Mouse (Mus musculus) cerebellum, adult (tissue): ENCODE measurements around the gene BC017158.
"Not testable (repeated sequence)": the region's sequence is repeated elsewhere in the genome, so short reads cannot be mapped to it uniquely, and the experiment has no call there.

Experiments used
- ATAC-seq: cut with Nextera tagmentation; 2 replicates; pipeline ENCODE4 v1.9.2; 2017; ENCODE audit warnings: mild to moderate bottlenecking, moderate library complexity, mixed read lengths; ENCODE audit not compliant: insufficient number of reproducible peaks, low FRiP score, low TSS enrichment

BC017158 gene

DNA sequence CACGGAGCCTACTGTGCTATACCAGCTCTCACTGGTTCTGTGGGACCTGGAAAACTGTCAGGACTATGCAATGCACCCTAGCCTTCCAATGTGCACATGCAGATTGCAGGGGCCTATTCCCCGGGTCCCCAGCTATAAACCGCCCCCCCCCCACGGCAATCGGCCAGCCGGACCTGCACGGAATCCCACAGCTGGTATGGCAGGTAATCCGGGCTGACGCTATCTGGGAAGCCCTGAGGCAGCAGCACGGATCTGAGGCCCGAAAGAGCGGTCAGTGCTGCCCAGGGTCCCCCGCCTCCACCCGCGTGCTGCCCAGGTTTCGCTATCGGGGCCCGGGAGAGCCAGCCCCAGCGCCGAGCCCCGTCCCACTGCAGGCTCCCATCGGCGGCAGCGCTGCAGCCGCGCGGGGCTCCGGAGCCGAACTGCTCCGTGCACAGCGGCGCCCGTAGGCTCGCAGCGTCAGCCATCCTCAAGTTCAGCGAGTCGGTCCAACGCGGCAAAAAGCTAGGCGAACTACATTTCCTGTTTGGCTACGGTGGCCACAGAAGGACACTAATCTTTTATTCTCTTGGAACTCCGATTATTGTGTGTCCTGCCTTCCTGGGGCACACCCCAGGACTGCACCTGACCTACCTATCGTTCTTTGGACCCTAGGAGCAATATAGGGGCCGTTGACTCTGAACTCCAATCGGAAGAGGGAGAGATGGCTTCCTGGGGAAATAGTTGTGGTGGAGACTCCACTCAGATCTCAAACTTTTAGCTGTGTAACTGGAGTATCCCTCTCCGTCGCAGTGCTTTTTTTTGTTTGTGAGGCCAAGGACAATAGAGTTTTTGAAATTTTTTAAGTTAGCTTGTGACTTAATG is at the start of gene BC017158:
Gene BC017158 (minus strand): TSS at position 554 of the 864 bp plus-strand sequence.
- ATAC-seq = peak; percentile 40; the same call in 1 of the 2 replicates

DNA sequence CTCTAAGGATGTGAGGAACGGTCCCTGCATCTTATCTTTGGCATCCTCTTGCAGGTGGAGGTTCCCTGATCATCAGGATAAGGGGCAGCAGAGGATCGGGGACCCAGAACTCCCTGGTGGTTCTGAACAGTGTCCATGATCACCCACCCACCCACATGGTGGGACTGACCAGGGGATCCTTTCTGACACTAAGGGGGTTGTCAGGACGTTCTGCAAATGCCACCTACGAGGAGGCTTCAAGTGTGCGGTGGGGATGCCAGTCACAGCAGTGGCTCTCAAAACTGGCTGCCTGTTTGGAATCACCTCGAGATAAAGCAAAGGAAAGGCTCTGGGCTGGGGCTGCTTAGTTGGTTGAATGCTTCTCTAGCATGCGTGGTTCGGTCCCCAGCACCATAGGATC is 49.0 kb upstream of the BC017158 start:
- no peak for ATAC-seq

DNA sequence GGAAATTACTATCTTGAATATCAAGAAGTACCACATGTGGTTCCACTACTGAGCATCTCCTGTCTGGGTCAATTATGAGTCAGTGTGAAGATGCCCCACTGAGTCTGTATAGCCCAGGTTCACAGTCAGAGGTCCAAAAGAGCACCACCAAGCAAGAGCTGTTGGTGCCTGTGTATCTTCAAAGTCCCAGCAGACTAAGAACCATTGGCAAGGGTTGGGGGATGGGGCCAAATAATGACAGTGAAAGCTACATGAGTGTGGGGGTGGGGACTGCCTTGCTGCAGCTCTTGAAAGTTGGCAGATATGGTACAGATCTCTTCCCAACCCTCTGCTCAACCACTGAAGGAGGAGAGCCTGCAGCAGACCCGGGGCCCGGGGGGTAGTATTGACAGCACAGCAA is 48.6 kb upstream of the BC017158 start:
- no peak for ATAC-seq

DNA sequence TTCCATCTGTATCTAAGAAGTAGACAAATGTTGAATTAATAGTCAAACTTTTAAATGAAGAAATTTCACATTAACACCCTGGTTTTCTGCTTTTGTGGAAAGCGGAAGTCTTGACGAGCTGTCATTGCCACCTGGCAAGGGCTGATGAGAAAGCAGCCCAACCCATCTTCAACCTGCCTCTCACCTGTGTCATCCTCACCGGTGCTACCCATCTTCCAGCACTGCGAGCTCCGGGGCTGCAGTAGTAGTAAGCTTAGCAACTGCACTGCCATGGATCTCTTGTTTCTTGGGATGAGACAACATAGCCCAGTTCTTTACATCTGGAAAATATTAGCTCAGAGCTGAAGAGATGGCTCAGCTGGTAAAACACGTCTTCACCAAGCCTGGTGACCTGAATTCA is 47.7 kb upstream of the BC017158 start:
- ATAC-seq = no peak

DNA sequence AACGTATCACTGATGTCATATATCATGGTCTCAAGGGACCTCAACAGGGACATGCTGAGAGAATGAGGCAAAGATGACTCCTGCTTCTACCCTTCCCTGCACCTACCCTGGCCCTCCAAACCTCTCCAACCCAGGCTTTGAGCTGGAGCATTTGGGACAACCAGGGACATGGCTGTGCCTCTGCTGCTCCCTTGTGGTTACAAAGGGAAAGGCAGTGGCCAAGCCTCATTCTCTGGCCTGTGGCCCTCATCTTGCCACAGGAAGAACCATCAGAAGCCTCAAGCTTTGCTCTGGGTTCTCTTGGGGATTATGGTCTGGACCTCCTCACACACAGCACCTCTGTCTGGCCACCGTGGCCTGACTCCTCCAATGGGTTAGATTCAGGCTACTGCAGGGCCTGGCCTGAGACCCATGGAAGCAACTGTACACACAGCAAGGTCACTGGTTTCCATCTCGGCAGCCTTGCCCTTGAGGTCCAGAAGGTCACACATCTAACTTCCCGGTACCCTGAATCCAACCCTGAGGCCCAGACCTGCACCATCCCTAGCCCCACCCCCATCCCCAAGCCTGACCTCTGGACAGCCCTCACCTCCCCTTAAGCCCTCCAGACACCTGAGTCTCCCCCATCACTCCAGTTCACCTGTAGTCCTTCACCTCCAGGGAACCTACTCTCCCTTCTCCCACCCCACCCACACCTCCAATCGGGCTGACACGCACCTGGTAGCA is 47.1 kb upstream of the BC017158 start:
- ATAC-seq = no peak

DNA sequence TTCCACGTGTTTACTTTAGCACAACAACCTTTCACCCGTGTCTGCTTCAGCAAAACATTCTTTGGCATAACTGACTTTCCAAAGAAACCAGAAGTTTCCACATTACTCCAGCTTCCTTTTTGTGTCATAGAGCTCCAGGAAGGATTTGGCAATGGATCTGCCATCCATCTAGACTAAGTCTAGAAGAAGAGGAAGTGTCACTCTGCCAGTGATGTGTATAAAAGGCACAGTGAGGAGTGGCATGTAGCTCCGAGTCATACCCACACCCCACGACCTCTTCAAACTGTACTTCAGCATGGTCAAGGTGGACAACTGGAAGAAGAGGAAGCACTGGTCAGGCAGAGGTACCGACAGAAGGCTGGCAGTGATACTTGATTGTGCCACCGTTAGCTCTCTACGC is 46.5 kb upstream of the BC017158 start:
- no peak for ATAC-seq

DNA sequence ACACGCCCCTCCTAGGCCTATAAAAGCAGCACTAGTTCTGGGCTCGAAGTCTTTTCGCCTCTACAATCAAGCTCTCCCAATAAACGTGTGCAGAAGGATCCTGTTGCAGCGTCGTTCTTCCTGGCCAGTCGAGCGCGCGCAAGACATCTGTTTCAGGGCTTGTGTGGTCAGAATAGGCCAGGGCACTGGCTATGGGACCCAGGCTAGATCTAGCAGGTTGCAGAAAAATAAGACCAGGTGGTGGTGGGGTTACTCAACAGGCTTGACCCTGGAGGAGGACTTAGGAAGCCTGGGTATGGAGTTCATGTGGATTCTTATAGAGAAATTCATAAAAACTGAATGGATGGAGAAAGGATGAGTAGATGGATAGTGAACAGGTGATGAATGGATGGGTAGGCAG is 44.7 kb upstream of the BC017158 start:
- ATAC-seq = not testable (repeated sequence)

DNA sequence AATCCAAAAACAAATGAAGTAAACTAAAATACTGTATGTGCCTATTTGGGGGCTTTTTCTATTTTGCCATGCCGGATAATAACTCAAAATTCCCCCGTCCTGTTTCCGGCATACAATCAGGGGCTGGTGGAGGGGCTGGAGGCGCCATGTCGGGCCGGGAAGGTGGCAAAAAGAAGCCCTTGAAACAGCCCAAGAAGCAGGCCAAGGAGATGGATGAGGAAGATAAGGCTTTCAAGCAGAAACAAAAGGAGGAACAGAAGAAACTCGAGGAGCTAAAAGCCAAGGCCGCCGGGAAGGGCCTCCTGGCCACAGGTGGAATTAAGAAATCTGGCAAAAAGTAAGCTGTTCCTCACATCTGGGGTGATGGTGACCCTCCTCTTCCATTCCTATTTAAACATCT is 42.4 kb upstream of the BC017158 start:
- ATAC-seq = not testable (repeated sequence)

DNA sequence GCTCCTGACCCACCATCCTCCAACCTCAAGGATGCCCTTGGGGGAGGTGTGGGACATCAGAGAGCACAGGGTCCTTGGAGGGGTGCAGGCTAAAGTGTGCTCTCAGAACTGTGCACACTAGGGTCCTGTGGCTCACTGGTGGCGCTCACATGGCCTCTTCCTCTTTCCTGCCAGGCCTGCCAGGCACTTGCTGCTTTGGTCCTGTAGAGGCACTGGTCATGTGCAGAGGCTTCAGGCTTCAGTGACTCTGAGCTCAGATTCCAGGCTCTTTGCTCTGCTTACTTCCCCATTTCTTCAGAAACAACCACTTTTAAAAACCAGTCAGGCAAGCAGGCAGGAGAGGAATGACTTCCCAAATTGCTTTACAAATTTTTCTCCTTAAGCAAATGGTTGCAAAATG is 34.9 kb upstream of the BC017158 start:
- no peak for ATAC-seq

DNA sequence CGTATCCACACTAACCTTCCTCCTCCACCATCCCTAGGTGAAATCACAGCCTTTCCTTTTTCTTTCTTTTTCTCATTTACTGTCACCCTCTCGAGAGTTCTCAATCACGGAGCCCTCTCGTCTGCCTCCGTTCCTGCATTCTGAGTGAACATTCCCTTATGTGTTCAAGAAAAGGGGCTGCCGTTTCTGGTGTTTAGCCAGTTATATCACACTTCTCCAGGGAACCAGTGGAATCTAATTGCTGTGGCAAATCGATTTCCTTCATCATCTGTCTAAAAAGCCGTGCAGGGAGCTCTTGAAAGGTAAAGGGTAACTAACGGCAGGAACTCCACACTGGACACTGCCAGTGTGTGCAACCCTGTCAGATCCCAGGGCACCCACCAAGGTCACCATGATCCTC is 33.0 kb upstream of the BC017158 start:
- ATAC-seq = no peak

DNA sequence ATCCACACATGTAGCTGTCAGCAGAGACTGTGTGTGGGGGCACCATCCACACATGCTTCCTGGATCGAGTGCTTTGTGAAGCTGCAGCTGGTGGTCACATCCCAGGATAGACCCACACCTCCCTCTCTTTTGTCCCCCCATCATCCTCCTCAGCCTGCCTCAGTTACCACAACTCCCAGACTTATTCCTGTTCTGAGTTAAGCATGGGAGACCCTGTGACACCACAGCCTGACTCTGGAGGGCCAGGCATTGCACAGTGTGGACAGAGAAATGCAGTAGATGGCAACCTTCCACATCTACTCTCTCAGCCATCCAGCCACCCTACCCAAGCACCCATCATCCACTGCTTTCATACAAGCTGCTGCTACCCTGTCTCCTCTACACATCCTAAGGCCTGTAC is 27.0 kb upstream of the BC017158 start:
- ATAC-seq = no peak

DNA sequence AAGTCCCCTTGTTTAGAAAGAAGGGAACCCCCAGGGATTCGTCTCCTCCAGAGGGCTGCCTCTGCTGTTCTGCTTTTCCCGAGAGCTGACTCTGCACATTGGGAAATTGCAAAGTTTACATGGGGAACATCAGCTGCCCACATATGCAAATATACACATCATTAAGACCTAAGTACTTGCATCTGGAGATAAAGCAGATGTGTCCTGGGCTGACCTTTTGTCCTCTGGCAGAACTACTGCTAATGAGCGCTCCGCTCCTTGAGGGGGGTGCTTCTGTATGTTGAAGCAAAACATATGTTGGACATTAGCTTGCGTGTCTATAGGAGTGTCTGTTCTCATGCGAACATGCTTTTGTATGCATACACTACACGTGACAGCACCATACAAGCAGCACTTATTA is 23.3 kb upstream of the BC017158 start:
- no peak for ATAC-seq

DNA sequence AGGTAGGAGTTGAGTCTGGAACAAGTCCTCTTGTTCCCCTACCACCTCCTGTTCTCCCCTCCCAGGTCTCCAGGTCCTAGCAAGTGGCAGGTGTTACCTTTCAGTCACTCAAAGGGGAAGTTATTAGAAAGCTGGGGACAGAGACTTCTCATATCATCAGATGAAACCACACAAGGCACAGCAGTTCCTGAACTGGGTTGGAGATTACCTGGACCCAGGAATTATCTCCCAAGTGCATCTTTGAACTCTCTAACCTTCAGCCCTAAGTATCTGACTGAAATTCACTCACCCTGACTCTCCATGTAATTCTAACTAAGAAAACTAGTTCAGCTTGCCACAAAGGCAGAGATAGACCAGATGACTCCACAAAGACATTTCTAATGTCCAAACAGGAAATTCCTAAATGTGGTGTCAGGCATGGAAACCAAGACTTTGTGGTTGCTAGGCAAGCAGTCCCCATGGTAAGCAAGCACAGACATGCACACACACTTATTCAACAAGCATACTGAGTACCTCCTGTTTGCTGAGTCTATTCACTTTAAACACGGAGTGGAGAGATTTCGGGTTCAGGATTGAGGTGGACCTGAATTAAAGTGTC is 22.3 kb upstream of the BC017158 start:
- no peak for ATAC-seq

DNA sequence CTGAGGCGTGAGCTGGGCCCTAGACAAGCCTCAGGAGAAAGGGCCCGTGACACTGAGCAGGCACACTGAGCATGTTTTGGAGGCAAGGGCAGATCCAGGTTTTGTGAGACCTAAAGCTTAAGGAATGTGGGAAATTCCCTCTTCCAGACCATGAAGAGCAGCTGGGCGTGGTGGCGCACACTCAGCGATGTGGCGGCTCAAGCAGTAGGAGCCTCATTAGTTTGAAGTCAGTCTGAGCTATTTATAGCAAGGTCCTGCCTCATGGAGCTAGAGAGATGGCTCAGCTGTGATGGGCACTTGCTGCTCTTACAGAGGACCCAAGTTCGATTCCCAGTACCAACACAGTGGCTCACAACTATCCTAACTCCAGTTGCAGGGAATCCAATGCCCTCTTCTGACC is 21.2 kb upstream of the BC017158 start:
- no peak for ATAC-seq

DNA sequence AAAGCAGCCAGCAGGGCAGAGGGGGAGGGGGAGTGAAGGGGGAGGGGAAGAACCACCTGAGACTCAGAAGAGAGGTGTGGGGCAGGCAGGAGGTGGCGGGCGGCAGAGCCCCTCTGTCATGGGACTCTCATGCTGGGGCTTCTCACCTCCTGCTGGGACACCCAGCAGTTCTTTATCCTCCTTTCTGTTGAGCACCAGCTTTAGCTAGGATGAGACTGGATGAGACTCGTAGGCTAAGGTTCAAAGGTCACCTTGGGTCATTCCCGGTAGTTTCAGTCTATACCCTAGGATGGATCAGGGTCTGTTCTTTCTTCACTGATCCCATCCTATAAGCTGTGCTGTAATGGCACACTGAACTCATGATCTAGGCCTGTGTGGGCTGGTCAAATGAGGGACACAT is 19.0 kb upstream of the BC017158 start:
- ATAC-seq = no peak

DNA sequence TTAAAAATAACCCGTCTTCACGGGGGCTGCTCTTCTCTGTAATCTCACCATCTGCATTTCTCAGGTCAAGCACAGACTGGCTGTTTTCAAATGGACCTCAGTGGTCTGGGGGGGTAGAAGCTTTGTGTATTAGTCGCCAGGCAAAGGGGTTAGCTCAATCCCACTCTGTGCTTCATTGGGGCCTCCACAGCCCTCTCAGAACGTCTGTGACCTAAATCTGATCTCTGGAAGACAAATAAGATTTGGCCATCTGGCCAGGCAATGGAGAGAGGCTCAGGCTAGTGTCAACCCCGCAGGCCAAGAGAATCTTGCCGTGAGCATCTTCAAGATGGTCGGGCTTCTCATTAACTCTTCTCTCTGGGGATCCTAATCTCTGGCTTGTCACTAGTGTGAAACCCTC is 16.5 kb upstream of the BC017158 start:
- ATAC-seq = no peak; the same call in 1 of the 2 replicates

DNA sequence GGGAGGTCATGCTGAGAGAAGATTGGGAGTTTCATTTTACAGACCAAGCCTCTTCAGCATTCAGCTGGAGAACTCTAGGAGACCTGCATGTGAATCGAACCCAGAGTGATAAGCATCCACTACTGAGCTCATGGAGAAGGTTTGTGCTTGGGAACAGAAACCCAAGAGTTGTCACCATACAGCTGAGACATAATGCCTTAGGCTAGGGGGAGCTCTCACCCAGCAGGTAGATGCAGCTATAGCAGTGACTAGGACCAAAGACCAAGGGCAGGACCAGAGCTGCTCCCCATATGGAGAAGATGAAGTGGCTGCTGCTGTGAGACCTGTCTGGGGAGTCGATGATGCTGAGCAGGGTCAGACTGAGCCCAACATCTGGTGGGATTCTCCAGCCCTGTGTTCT is 15.6 kb upstream of the BC017158 start:
- no peak for ATAC-seq

DNA sequence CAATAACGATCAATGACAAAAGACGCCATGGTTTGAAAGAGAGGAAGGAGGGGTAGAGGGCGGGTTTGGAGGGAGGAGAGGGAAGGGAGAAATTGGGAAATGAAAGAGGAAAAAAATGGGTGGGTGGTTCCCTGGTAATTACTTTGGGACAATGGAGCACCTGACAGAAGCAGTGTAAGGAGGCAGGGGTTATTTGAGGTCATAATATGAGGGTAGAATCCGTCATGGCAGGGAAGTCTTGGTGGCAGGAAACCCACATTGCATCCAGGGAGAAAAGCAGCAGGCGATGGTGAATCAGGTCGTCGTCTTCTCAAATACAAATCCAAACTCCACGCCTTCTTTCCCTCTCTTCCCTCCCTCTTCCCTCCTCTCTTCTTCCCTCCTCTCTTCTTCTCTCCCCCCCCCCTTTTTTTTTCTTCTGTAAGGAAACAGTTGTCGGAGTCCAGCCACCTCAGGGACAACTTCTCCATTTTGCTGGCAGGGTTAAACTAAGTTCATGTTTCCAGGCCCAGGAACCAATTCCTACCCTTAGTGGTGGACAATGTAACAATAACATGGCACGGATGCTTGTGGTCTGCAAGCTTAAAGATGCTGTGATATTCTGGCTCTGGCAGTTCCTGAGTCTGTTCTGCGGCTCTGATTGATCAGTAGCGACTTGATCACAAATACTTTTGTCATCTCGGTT is 14.5 kb upstream of the BC017158 start:
- no peak for ATAC-seq

DNA sequence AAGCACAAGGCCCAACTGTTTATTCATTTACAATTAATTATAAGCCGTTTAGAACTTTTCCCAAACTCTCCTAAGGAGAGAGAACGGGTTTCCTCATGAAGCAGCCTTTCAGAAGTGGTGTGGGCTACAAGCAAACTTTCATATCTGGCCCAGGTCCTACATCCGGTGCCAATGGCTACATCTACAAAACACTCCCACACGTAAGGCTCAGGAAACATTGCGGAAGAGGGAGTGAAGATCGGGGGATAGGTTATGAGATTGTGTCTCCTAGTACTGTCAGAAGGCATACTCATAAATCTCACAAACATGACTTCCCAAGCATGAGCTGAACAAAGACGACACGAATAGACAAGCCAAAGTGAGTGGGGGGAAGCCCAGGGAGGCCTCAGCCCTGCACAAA is 13.8 kb upstream of the BC017158 start:
- ATAC-seq = no peak

DNA sequence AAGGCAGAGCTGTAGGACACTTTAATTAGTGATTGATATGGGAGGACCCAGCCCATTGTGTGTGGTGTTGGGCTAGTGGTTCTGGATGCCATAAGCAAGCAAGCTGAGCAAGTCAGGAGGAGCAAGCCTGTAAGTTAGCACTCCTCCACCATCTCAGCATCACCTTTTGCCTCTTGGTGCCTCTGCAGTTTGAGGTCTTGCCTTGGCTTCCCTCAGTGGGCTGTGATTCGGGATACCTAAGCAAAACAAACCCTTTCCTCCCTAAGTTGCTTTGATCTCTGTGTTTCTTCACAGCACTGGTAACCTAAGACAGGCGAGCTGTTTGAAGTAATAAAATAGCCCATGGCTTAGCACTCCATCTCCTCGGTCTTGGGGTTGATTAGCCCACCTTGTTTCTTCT is 13.3 kb upstream of the BC017158 start:
- no peak for ATAC-seq

DNA sequence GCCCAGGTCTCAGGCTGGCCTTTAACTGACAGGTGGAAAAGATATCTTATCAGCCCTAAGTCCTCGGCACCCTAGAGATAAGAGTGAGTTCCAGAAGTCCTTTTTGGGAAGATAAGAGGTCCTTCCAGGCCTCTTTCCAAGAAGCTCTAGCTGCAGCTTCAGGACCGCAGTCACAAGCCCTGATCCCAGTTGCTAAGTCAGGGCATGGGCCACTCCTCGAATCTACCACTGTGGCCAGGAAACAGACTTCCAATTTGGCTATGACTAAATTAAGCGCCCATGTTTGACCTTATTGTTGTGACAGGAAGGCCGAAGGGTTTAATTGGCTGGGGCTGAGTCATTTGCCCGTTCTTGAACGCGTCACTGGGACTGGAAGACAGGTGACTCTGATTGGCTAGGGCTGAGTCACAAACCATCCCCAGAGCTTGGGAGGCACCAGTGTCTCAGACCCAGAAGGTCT is 12.3 kb upstream of the BC017158 start:
- no peak for ATAC-seq
